Mouse (Mus musculus) liver, embryonic 15.5 days (tissue): ENCODE data around the gene Relb. TPM values are rescaled to one million over a fixed set of nuclear protein-coding genes. Genes with fewer than 3 reads are reported as not detected.
"Not testable (repeated sequence)": the region's sequence is repeated elsewhere in the genome, so short reads cannot be mapped to it uniquely, and the experiment has no call there.

Experiments used
- ATAC-seq: fragments of 200-750 bp; cut with Nextera tagmentation; 2 replicates; pipeline ENCODE4 v1.8.0; 2017; ENCODE audit warnings: moderate number of reproducible peaks, mild to moderate bottlenecking, moderate library complexity; ENCODE audit not compliant: insufficient read depth
- H3K27ac ChIP-seq: fragments of 300-500 bp; sonication (generic); replicated peaks from 2 replicates; pipeline ENCODE4 v1.5.1; 2015; ENCODE audit warnings: mild to moderate bottlenecking, inconsistent platforms
- H3K27me3 ChIP-seq: fragments of 300-500 bp; sonication (generic); 2 replicates; pipeline ENCODE4 v1.6.1; 2015; ENCODE audit warnings: mild to moderate bottlenecking, inconsistent platforms
- H3K36me3 ChIP-seq: fragments of 300-500 bp; sonication (generic); replicated peaks from 2 replicates; pipeline ENCODE4 v1.6.1; 2015; ENCODE audit warnings: moderate library complexity, mild to moderate bottlenecking, inconsistent platforms
- H3K4me1 ChIP-seq: fragments of 300-500 bp; sonication (generic); replicated peaks from 2 replicates; pipeline ENCODE4 v1.6.1; 2015; ENCODE audit warnings: inconsistent platforms
- H3K4me2 ChIP-seq: fragments of 300-500 bp; sonication (generic); 2 replicates; pipeline ENCODE4 v1.6.1; 2015; ENCODE audit warnings: moderate library complexity, mild to moderate bottlenecking, inconsistent platforms
- H3K4me3 ChIP-seq: fragments of 300-500 bp; sonication (generic); replicated peaks from 2 replicates; pipeline ENCODE4 v1.5.1; 2015; ENCODE audit warnings: mild to moderate bottlenecking, inconsistent platforms
- H3K9ac ChIP-seq: fragments of 300-500 bp; sonication (generic); 2 replicates; pipeline ENCODE4 v1.6.1; 2015; ENCODE audit warnings: moderate library complexity, mild to moderate bottlenecking, inconsistent platforms
- H3K9me3 ChIP-seq: fragments of 300-500 bp; sonication (generic); replicated peaks from 2 replicates; pipeline ENCODE4 v1.6.1; 2016; ENCODE audit warnings: inconsistent platforms
- WGBS: fragments of 180-500 bp; shearing (Covaris S2); methylation state at CpG from one replicate; pipeline ENCODE4 v1.1.7; 2015; ENCODE audit warnings: mixed read lengths; ENCODE audit not compliant: insufficient replicate concordance; 5-methylcytosine and 5-hydroxymethylcytosine counted together
- polyA plus RNA-seq: library from polyadenylated mRNA; unstranded; fragments of >200 nt; fragmentation: Nextera tagmentation; extraction: Ambion mirVana; gene quantifications from 2 replicates; pipeline ENCODE4 v1.2.1, GENCODE M21; 2015

The Relb gene
- polyA plus RNA-seq, 1 experiment from 2014 or later: 1.7 TPM

DNA sequence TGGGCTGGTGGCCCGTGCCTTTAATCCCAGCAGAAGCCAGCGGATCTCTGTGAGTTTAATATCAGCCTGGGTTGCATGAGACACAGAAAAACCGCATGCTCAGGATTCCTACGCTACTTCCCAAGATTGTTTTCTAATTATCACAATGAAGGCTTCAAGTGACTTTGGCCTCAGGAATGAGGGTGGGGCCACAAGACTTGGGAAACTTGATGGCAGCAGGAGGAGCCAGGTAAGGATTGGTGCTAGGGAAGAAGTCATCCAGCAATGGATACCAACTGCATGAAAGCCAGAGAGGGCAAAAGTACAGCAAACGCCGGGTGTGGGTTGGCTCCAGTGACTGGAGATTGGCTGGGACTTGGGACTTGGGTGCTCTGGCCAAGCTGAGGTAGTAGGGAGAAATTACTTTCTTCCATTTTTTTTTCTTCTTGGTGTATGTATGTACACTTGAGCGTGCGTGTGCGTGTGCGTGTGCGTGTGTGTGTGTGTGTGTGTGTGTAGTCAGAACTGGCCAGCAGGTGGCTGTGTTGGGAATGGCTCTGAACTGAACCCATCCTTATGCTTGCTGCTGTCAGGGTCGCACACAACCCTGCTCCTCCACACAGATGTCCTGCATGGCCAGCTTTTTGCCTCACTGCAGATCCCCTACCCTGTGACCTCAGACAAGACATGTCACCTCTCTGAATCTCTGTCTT, 19.5 kb downstream of the Relb start:
- Histone ChIP-seq H3K4me2 (no peak overlapping the region), H3K27ac (no peak overlapping the region), H3K9me3 (no peaks in the 10 kb centered on the region), H3K9ac (no peak overlapping the region), H3K4me1 (no peaks in the 10 kb centered on the region), H3K4me3 (no peak overlapping the region), H3K27me3 (no peaks in the 10 kb centered on the region), H3K36me3 (0 out of 2 replicates have a peak, but pooled peaks cover 3% of the 10 kb centered on the region)
- no peak for ATAC-seq
- 80% methylated on average over 12 of the region's 12 CpGs for WGBS

GRCm38 (mm10) chr7:19607291-19607690, 21.9 kb downstream of the Relb start:
- no peak overlapping the region for H3K4me3 ChIP-seq
- no peaks in the 10 kb centered on the region for H3K9me3 ChIP-seq
- peaks cover 2% of the 10 kb centered on the region; the same call in 1 of the 2 replicates for H3K36me3 ChIP-seq
- peaks cover 21% of the 10 kb centered on the region for H3K4me1 ChIP-seq
- no peak for ATAC-seq
- WGBS: 67% methylated on average over 5 of the region's 5 CpGs
- no peak overlapping the region for H3K27ac ChIP-seq
- no peak overlapping the region for H3K4me2 ChIP-seq
- H3K27me3 ChIP-seq: no peaks in the 10 kb centered on the region
- H3K9ac ChIP-seq: no peak overlapping the region

DNA sequence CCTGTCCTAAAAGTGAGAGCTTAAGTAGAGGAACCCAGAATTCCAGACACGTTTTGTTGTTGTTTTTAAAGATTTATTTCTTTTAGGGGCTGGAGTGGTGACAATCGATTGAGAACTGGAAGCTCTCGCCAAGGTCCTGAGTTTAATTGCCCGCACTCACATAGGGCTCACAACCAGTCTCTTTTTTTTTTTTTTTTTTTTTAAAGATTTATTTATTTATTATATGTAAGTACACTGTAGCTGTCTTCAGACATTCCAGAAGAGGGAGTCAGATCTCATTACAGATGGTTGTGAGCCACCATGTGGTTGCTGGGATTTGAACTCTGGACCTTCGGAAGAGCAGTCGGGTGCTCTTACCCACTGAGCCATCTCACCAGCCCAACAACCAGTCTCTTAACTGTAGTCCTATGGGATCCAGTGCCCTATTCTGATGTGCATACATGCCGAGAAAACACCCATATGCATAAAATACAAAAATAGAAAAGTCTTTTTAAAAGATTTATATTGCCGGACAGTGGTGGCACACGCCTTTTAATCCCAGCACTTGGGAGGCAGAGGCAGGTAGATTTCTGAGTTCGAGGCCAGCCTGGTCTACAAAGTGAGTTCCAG, 24.5 kb downstream of the Relb start:
- not testable (repeated sequence) for H3K9me3 ChIP-seq, H3K27me3 ChIP-seq, H3K9ac ChIP-seq, ATAC-seq
- Histone ChIP-seq H3K36me3 (peaks cover 22% of the 10 kb centered on the region), H3K27ac (peak overlapping the region; percentile 79; the same call in 1 of the 2 replicates), H3K4me1 (peaks cover 34% of the 10 kb centered on the region), H3K4me2 (peak overlapping the region; percentile 88), H3K4me3 (peak overlapping the region; percentile 94)
- WGBS: 51% methylated on average over 10 of the region's 10 CpGs

GRCm38 (mm10) chr7:19603849-19604605, 25.2 kb downstream of the Relb start, which contains the start of gene Clasrp:
Gene Clasrp, minus strand, starts transcription at chr7:19604486.
- 1% methylated on average over 57 of the region's 57 CpGs for WGBS
- Histone ChIP-seq H3K4me1 (peaks cover 34% of the 10 kb centered on the region), H3K36me3 (peaks cover 29% of the 10 kb centered on the region), H3K4me2 (peak within 1 kb of the TSS; percentile 88), H3K4me3 (peak within 1 kb of the TSS; percentile 94), H3K27ac (peak within 1 kb of the TSS; percentile 79), H3K9ac (peak within 1 kb of the TSS; percentile 96), H3K27me3 (no peaks in the 10 kb centered on the region), H3K9me3 (no peaks in the 10 kb centered on the region)
- peak; percentile 90 for ATAC-seq

GRCm38 (mm10) chr7:19603055-19603454, 26.2 kb downstream of the Relb start:
- Histone ChIP-seq H3K9ac (peak overlapping the region; percentile 96; the same call in 1 of the 2 replicates), H3K36me3 (peaks cover 33% of the 10 kb centered on the region), H3K27ac (no peak overlapping the region), H3K27me3 (no peaks in the 10 kb centered on the region), H3K4me2 (peak overlapping the region; percentile 88), H3K9me3 (no peaks in the 10 kb centered on the region), H3K4me1 (peaks cover 34% of the 10 kb centered on the region), H3K4me3 (peak overlapping the region; percentile 94)
- no peak for ATAC-seq
- 67% methylated on average over 12 of the region's 12 CpGs for WGBS

- Histone ChIP-seq H3K27me3 (no peaks in the 10 kb centered on the region), H3K4me1 (peaks cover 34% of the 10 kb centered on the region), H3K4me3 (no peak overlapping the region), H3K9me3 (no peaks in the 10 kb centered on the region), H3K27ac (no peak overlapping the region), H3K36me3 (peaks cover 44% of the 10 kb centered on the region), H3K9ac (no peak overlapping the region; the same call in 1 of the 2 replicates), H3K4me2 (no peak overlapping the region)
- WGBS: 62% methylated on average over 5 of the region's 5 CpGs
- ATAC-seq: no peak
These were observed 28.7 kb downstream of the Relb start for GRCm38 (mm10) chr7:19600562-19600961.

GRCm38 (mm10) chr7:19593061-19593730, 36.0 kb downstream of the Relb start:
- Histone ChIP-seq H3K4me3 (no peak overlapping the region), H3K27ac (peak overlapping the region; percentile 45; the same call in 1 of the 2 replicates), H3K9me3 (no peaks in the 10 kb centered on the region), H3K4me1 (peaks cover 29% of the 10 kb centered on the region), H3K27me3 (no peaks in the 10 kb centered on the region), H3K36me3 (peaks cover 78% of the 10 kb centered on the region), H3K4me2 (peak overlapping the region; percentile 23; the same call in 1 of the 2 replicates), H3K9ac (no peak overlapping the region)
- ATAC-seq: peak; percentile 69
- WGBS: 34% methylated on average over 10 of the region's 10 CpGs

DNA sequence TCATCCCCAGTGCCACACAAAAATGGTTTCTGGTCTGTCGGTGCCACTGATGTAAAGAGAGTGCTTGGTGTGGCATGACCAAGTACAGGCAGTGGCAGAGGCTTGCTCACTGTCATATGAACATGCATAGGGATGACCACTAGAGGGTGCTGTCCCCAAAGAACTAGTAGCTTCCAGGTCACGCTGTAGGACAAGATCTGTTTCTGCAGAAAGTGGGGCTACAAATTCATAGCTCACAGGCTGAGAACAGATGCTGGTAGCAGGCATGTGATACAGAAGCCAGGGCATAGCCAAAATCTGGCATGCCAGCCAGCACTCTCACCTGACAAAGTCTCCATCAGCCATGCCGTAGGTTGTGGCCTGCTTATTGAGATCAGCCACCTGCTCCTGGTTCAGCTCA, 39.3 kb downstream of the Relb start:
- no peak overlapping the region for H3K4me2 ChIP-seq
- no peak overlapping the region for H3K4me3 ChIP-seq
- H3K9ac ChIP-seq: no peak overlapping the region
- H3K4me1 ChIP-seq: peaks cover 29% of the 10 kb centered on the region
- WGBS: 48% methylated on average over 3 of the region's 3 CpGs
- no peaks in the 10 kb centered on the region for H3K9me3 ChIP-seq
- peak; percentile 35; the same call in 1 of the 2 replicates for ATAC-seq
- no peak overlapping the region for H3K27ac ChIP-seq
- peaks cover 92% of the 10 kb centered on the region for H3K36me3 ChIP-seq
- H3K27me3 ChIP-seq: no peaks in the 10 kb centered on the region

DNA sequence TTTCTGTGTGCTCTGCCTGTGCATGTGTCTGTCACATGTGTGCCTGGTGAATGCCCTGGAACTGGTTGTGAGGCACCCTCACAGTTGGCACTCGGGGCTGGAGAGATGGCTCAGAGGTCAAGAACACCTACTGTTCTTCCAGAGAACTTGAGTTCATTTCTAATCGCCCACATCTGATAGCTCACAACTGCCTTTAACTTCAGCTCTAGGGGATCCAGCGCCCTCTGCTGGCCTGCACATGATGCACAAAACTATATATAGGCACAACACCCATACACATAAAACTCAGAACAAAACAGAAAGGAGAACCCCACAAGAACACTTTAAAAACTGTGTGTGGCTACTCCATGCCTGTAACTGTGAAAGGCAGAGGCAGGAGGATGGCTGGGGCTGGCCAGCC, 40.0 kb downstream of the Relb start:
- H3K9ac ChIP-seq: no peak overlapping the region
- peaks cover 94% of the 10 kb centered on the region for H3K36me3 ChIP-seq
- ATAC-seq: no peak
- H3K27ac ChIP-seq: no peak overlapping the region
- no peak overlapping the region for H3K4me3 ChIP-seq
- no peaks in the 10 kb centered on the region for H3K27me3 ChIP-seq
- H3K4me1 ChIP-seq: peaks cover 26% of the 10 kb centered on the region
- 36% methylated on average over 3 of the region's 3 CpGs for WGBS
- no peaks in the 10 kb centered on the region for H3K9me3 ChIP-seq
- H3K4me2 ChIP-seq: no peak overlapping the region

DNA sequence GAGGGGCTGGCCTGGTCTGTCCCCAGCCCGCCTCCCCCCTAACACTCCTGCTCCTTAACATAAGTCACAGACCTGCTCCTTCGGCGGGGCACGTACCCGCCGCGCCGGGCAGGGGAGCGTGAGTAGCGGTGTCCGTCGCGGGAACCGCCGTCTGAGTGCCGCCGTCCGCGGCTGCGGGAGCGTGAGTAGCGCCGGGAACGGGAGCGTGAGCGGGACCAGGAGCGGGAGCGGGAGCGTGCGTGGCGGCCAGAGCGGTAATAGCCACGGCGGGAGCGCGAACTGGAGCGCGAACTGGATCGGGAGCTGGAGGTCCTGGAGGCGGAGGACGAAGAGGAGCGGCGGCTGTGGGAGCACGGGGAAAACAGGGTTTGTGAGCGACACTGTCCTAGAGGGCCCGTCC, 43.0 kb downstream of the Relb start:
- no peak overlapping the region for H3K4me2 ChIP-seq
- no peak overlapping the region for H3K4me3 ChIP-seq
- peaks cover 88% of the 10 kb centered on the region for H3K36me3 ChIP-seq
- 0 out of 2 replicates have a peak, but pooled peaks cover 5% of the 10 kb centered on the region for H3K4me1 ChIP-seq
- H3K27ac ChIP-seq: no peak overlapping the region
- ATAC-seq: no peak
- H3K9me3 ChIP-seq: no peaks in the 10 kb centered on the region
- no peak overlapping the region for H3K9ac ChIP-seq
- 92% methylated on average over 46 of the region's 46 CpGs for WGBS
- no peaks in the 10 kb centered on the region for H3K27me3 ChIP-seq
